Mouse (Mus musculus): ENCODE data around the gene Cops4.

GRCm38 (mm10) chr5:100512576-100512975 lies 5.5 kb upstream of the Cops4 start:
- TF ChIP-seq POLR2A (IDR thresholded peaks at IDR 0.05; ENCODE audit: extremely low read depth, insufficient read depth, low read length) (no peak), CTCF (IDR thresholded peaks at IDR 0.05; ENCODE audit: low read depth, low read length) (no peak)

Measured in liver, adult 2 months (tissue).